Mouse (Mus musculus): ENCODE results near the gene Grifin. TPM values are rescaled to one million over a fixed set of nuclear protein-coding genes. Genes with fewer than 3 reads are reported as not detected.

Grifin gene
- total RNA-seq, 2 experiments from 2014 or later: not detected

- DNase-seq: peak; percentile 37 to 53
These were observed 15.4 kb downstream of the Grifin start for GRCm38 (mm10) chr5:140549306-140550047.

- DNase-seq: no peak
These were observed 18.5 kb downstream of the Grifin start for GRCm38 (mm10) chr5:140546332-140546731.

GRCm38 (mm10) chr5:140545651-140546050, 19.2 kb downstream of the Grifin start:
- no peak for DNase-seq

GRCm38 (mm10) chr5:140542811-140543575, 21.9 kb downstream of the Grifin start:
- DNase-seq: no peak

- peak; percentile 75 to 95 for DNase-seq
These were observed 24.8 kb downstream of the Grifin start for GRCm38 (mm10) chr5:140540106-140540505.

- DNase-seq: peak in 1 of 2 experiments; percentile 40
These were observed 26.7 kb downstream of the Grifin start for GRCm38 (mm10) chr5:140538111-140538683.

GRCm38 (mm10) chr5:140526754-140527153, 38.1 kb downstream of the Grifin start:
- no peak for DNase-seq

- DNase-seq: no peak
These were observed 43.7 kb downstream of the Grifin start for GRCm38 (mm10) chr5:140521196-140521595.

GRCm38 (mm10) chr5:140517921-140518230, 47.0 kb downstream of the Grifin start:
- no peak for DNase-seq

GRCm38 (mm10) chr5:140517159-140517920, 47.5 kb downstream of the Grifin start:
- DNase-seq: no peak

GRCm38 (mm10) chr5:140514799-140515486, 49.9 kb downstream of the Grifin start:
- DNase-seq: no peak

GRCm38 (mm10) chr5:140513921-140514320, 51.0 kb downstream of the Grifin start:
- peak in 1 of 2 experiments; percentile 20 for DNase-seq

Other genes starting within 250 kb of the Grifin start
- gene Mad1l1, start 243.5 kb downstream of the Grifin start, total RNA-seq (2021): 1 to 10 TPM; 8.4 to 8.5 TPM
- 10 to 100 TPM; 10.1 to 13.0 TPM for gene Nudt1, start 243.4 kb downstream of the Grifin start, total RNA-seq (2021)
- gene Mrm2, start 233.2 kb downstream of the Grifin start, total RNA-seq (2021): 10 to 100 TPM; 13.7 to 14.4 TPM
- gene Snx8, start 175.8 kb downstream of the Grifin start, total RNA-seq (2021): 10 to 100 TPM; 15.3 to 17.3 TPM
- 10 to 100 TPM; 97.4 to 97.6 TPM for gene Eif3b, start 145.7 kb downstream of the Grifin start, total RNA-seq (2021)
- gene Gm4869, start 119.4 kb downstream of the Grifin start, total RNA-seq (2021): not detected
- 1 to 10 TPM; 4.9 to 6.9 TPM for gene Chst12, start 59.5 kb downstream of the Grifin start, total RNA-seq (2021)
- gene Lfng, start 42.2 kb upstream of the Grifin start, total RNA-seq (2021): 1 to 10 TPM; 6.7 to 9.9 TPM
- gene Ttyh3, start 84.0 kb upstream of the Grifin start, total RNA-seq (2021): 1 to 10 TPM; 7.6 to 7.7 TPM
- gene Iqce, start 137.3 kb upstream of the Grifin start, total RNA-seq (2021): 1 to 10 TPM; 4.0 to 5.3 TPM
- gene Brat1, start 139.9 kb upstream of the Grifin start, total RNA-seq (2021): 1 to 10 TPM; 6.4 to 7.8 TPM
- gene Amz1, start 159.1 kb upstream of the Grifin start, total RNA-seq (2021): under 1 TPM; 0.47 to 0.75 TPM